In genomic region chr9:57656631-57657350, GRCm38 (mm10) we compare ENCODE assay signal across 36 mouse cellular contexts. TPM values are rescaled to one million over a fixed set of nuclear protein-coding genes. Genes with fewer than 3 reads are reported as not detected.
DNase-seq lines count a peak whose midpoint lies in the region; TF ChIP-seq lines count a peak whose summit lies in the region.
"Had no signal": no experiment of that assay in that cellular context is flagged by ENCODE, and none has a peak within 500 bp of the region (broad histone marks: within the 10 kb centered on the region; RNA-seq: fewer than 3 reads in every experiment).

No protein-coding gene starts in this region.

- H3K27ac ChIP-seq in heart, embryonic 10.5 days, result no peak overlapping the region
- peak overlapping the region; percentile 46 for H3K27ac ChIP-seq in layer of hippocampus, adult 2 months
- H3K27ac ChIP-seq: embryonic facial prominence, embryonic 15.5 days; forebrain, embryonic 13.5 days; hindbrain, embryonic 14.5 days; liver, embryonic 14.5 days; lung, embryonic 15.5 days; midbrain, embryonic 15.5 days had no signal

- H3K4me3 ChIP-seq in heart, embryonic 10.5 days, result no peak overlapping the region
- no peak overlapping the region for H3K4me3 ChIP-seq in layer of hippocampus, adult 2 months
- H3K4me3 ChIP-seq: forebrain, embryonic 13.5 days; lung, embryonic 15.5 days had no signal

- 82% methylated on average over 19 of the region's 19 CpGs for WGBS in heart, embryonic 10.5 days

- peaks cover 25% of the 10 kb centered on the region for H3K27me3 ChIP-seq in heart, embryonic 10.5 days (ENCODE audit: insufficient read depth, poor library complexity, severe bottlenecking)
- H3K27me3 ChIP-seq: midbrain, embryonic 15.5 days had no signal

- H3K4me1 ChIP-seq in heart, embryonic 10.5 days, result peaks cover 20% of the 10 kb centered on the region

- H3K9me3 ChIP-seq in heart, embryonic 10.5 days, result no peaks in the 10 kb centered on the region
- H3K9me3 ChIP-seq: embryonic facial prominence, embryonic 10.5 days; embryonic facial prominence, embryonic 15.5 days; forebrain, embryonic 13.5 days; lung, embryonic 15.5 days; midbrain, embryonic 15.5 days had no signal

- TF ChIP-seq CTCF in layer of hippocampus, adult 2 months (conservative IDR thresholded peaks at IDR 0.05), result no peak

- peak; percentile 96 for DNase-seq in heart, adult 11 months
- no peak for DNase-seq in heart, embryonic 10.5 days (ENCODE audit: low spot score)
- DNase-seq in layer of hippocampus, adult 2 months (ENCODE audit: low spot score in 2 of 2), result peak in 1 of 2 experiments; percentile 75
- DNase-seq in layer of hippocampus, postnatal 25 days (ENCODE audit: extremely low spot score in 1 of 2, low spot score in 1 of 2), result no peak
- DNase-seq in lung, postnatal 10 days, result peak; percentile 58
- no peak for DNase-seq in lung, adult 18-20 months
- DNase-seq in fibroblast of lung, adult 2 months (ENCODE audit: low read depth), result peak; percentile 41
- no peak for DNase-seq in c-Kit-positive CD71-positive TER-119-positive erythroid progenitor cells, embryonic 14.5 days (ENCODE audit: low spot score)
- DNase-seq: adrenal gland, adult 2 months; adrenal gland, postnatal 36 days; cerebellum, adult 8-10 months; cerebellum, postnatal 25 days; kidney, adult 11 months; kidney, postnatal 14 days; left cerebral cortex, postnatal 4 days; right cerebral cortex, adult 18-20 months; spleen, adult 18-20 months; thymus, adult 18-20 months had no signal

- no peaks in the 10 kb centered on the region for H3K36me3 ChIP-seq in heart, embryonic 10.5 days
- H3K36me3 ChIP-seq: embryonic facial prominence, embryonic 10.5 days; embryonic facial prominence, embryonic 15.5 days; lung, embryonic 15.5 days; midbrain, embryonic 15.5 days had no signal

RNA-seq across cellular contexts. Expression of gene Csk, which starts 3.4 kb away (rescaled TPM):
- 17.2 and 26.0 TPM in 2 replicates for polyA plus RNA-seq in heart, embryonic 10.5 days (2016; fragmentation: Nextera tagmentation; extraction: Ambion mirVana)
- total RNA-seq in layer of hippocampus, adult 2 months (2021), result 10 to 100 TPM; 34.7 to 37.5 TPM
- total RNA-seq in layer of hippocampus, postnatal 25 days (2021), result 10 to 100 TPM; 37.5 to 37.9 TPM

RNA-seq across cellular contexts. Expression of gene Cyp1a2, which starts 26.7 kb away (rescaled TPM):
- polyA plus RNA-seq in heart, embryonic 10.5 days (2016; fragmentation: Nextera tagmentation; extraction: Ambion mirVana), result not detected in 2 replicates
- not detected for total RNA-seq in layer of hippocampus, adult 2 months (2021)
- total RNA-seq in layer of hippocampus, postnatal 25 days (2021), result not detected
- total RNA-seq: hematopoietic stem cell, adult 5-6 weeks; layer of hippocampus, postnatal 36 days; left cerebral cortex, postnatal 4 days; neutrophil, adult 5-6 weeks had no signal
- polyA plus RNA-seq: CD4-positive, CD25-positive, alpha-beta regulatory T cell, adult 4 months; embryonic facial prominence, embryonic 10.5 days; embryonic facial prominence, embryonic 15.5 days; forebrain, embryonic 13.5 days; heart, embryonic 11.5 days; hindbrain, embryonic 14.5 days; kidney, embryonic 14.5 days; limb, embryonic 14.5 days; lung, embryonic 15.5 days; midbrain, embryonic 15.5 days; neural tube, embryonic 11.5 days; stomach, embryonic 16.5 days had no signal

RNA-seq across cellular contexts. Expression of gene Cyp1a1, which starts 30.9 kb away (rescaled TPM):
- polyA plus RNA-seq in heart, embryonic 10.5 days (2016; fragmentation: Nextera tagmentation; extraction: Ambion mirVana), result 0.05 TPM in 1 of 2 replicates, not detected in the other
- under 1 TPM in 1 of 2 experiments, not detected in 1; 0.12 TPM for total RNA-seq in layer of hippocampus, adult 2 months (2021)
- total RNA-seq in layer of hippocampus, postnatal 25 days (2021), result under 1 TPM; 0.12 to 0.14 TPM
- total RNA-seq: gastrocnemius, postnatal 4 days; hematopoietic stem cell, adult 5-6 weeks; neutrophil, adult 5-6 weeks had no signal
- polyA plus RNA-seq: CD4-positive, CD25-positive, alpha-beta regulatory T cell, adult 4 months; forebrain, embryonic 13.5 days; heart, embryonic 11.5 days; heart, embryonic 16.5 days; neural tube, embryonic 11.5 days had no signal

RNA-seq across cellular contexts. Expression of gene Lman1l, which starts 36.2 kb away (rescaled TPM):
- polyA plus RNA-seq in heart, embryonic 10.5 days (2016; fragmentation: Nextera tagmentation; extraction: Ambion mirVana), result not detected in 2 replicates
- total RNA-seq in layer of hippocampus, adult 2 months (2021), result not detected
- not detected for total RNA-seq in layer of hippocampus, postnatal 25 days (2021)
- total RNA-seq: adrenal gland, adult 2 months; adrenal gland, postnatal 36 days; gastrocnemius, postnatal 4 days; hematopoietic stem cell, adult 5-6 weeks; layer of hippocampus, postnatal 36 days had no signal
- polyA plus RNA-seq: adrenal gland, adult 2 months; embryonic facial prominence, embryonic 10.5 days; embryonic facial prominence, embryonic 15.5 days; forebrain, embryonic 13.5 days; heart, embryonic 11.5 days; heart, embryonic 16.5 days; hindbrain, embryonic 14.5 days; kidney, embryonic 14.5 days; limb, embryonic 14.5 days; liver, embryonic 14.5 days; lung, embryonic 15.5 days; midbrain, embryonic 15.5 days; neural tube, embryonic 11.5 days; stomach, embryonic 16.5 days had no signal

RNA-seq across cellular contexts. Expression of gene Cplx3, which starts 50.7 kb away (rescaled TPM):
- polyA plus RNA-seq in heart, embryonic 10.5 days (2016; fragmentation: Nextera tagmentation; extraction: Ambion mirVana), result 0.15 TPM in 1 of 2 replicates, not detected in the other
- total RNA-seq in layer of hippocampus, adult 2 months (2021), result 1 to 10 TPM; 3.7 to 5.9 TPM
- 1 to 10 TPM; 2.7 to 3.0 TPM for total RNA-seq in layer of hippocampus, postnatal 25 days (2021)
- total RNA-seq: adrenal gland, adult 2 months; adrenal gland, postnatal 36 days; gastrocnemius, postnatal 4 days; neutrophil, adult 5-6 weeks had no signal
- polyA plus RNA-seq: adrenal gland, adult 2 months; CD4-positive, CD25-positive, alpha-beta regulatory T cell, adult 4 months; embryonic facial prominence, embryonic 15.5 days; forebrain, embryonic 13.5 days; heart, embryonic 11.5 days; heart, embryonic 16.5 days; hindbrain, embryonic 14.5 days; kidney, embryonic 14.5 days; limb, embryonic 14.5 days; liver, embryonic 14.5 days; lung, embryonic 15.5 days; stomach, embryonic 16.5 days had no signal

Comparison
In these comparisons a context has a peak if more than half of its experiments do, and no peak if none do; other contexts are left out.
1. DNase-seq: peak in heart, adult 11 months (single experiment), lung, postnatal 10 days (single experiment) and fibroblast of lung, adult 2 months (single experiment); none in heart, embryonic 10.5 days (single experiment), layer of hippocampus, postnatal 25 days (0 of 2), lung, adult 18-20 months (0 of 2) and c-Kit-positive CD71-positive TER-119-positive erythroid progenitor cells, embryonic 14.5 days (single experiment).